Mouse (Mus musculus) megakaryocyte, embryonic 14.5 days (primary cell): ENCODE results near the gene Cmc2.

ENCODE experiments used
- FLI1 ChIP-seq: IDR thresholded peaks from 2 replicates; pipeline ENCODE4 v1.6.1; 2012; ENCODE audit warnings: low read length, inconsistent platforms, mixed read lengths
- GATA1 ChIP-seq: IDR thresholded peaks from 3 replicates; pipeline ENCODE4 v1.6.1; 2012; ENCODE audit warnings: mixed read lengths, low read length, inconsistent platforms, borderline replicate concordance

GRCm38 (mm10) chr8:116842678-116843077 is 78.6 kb downstream of the Cmc2 start:
- TF ChIP-seq GATA1 (no peak), FLI1 (no peak)
